Mouse (Mus musculus) T-helper 17 cell (primary cell): Measurements from ENCODE around the gene Thnsl2.

Experiments used
- in situ Hi-C, 2 experiments: fragments of 300-600 bp; cut with MboI, MseI; formaldehyde crosslinking; loops; 1 replicate in 1 of 2; 2 replicates in 1 of 2; pipeline ENCODE4 v1.15.1; 2025; ENCODE audit warnings: high pct_unique_total_duplicates in 2 of 2

The Thnsl2 gene

GRCm38 (mm10) chr6:71135031-71135430, 9.2 kb downstream of the Thnsl2 start:
- in situ Hi-C loops = no loop called here

GRCm38 (mm10) chr6:71133559-71133958, 10.7 kb downstream of the Thnsl2 start:
- in situ Hi-C loops = no loop called here

- in situ Hi-C loops = no loop called here
Measured at GRCm38 (mm10) chr6:71131038-71131437, 13.2 kb downstream of the Thnsl2 start.

- in situ Hi-C loops = no loop called here
Measured at GRCm38 (mm10) chr6:71130269-71130668, 14.0 kb downstream of the Thnsl2 start.

- in situ Hi-C loops = loop anchor here (5.0 to 10.0 kb wide), 3 partner anchors 102 to 324 kb away; partner anchors contain the start of gene Foxi3 (in 1 of the 2)
Measured at GRCm38 (mm10) chr6:71129071-71129470, 15.2 kb downstream of the Thnsl2 start.

- in situ Hi-C loops = loop anchor here (5.0 to 10.0 kb wide), 3 partner anchors 99 to 321 kb away; partner anchors contain the start of gene Foxi3 (in 1 of the 2)
Measured at GRCm38 (mm10) chr6:71126290-71126689, 17.9 kb downstream of the Thnsl2 start.

- in situ Hi-C loops = loop anchor here (5.0 to 10.0 kb wide), 3 partner anchors 98 to 320 kb away; partner anchors contain the start of gene Foxi3 (in 1 of the 2)
Measured at GRCm38 (mm10) chr6:71125043-71125893, 19.0 kb downstream of the Thnsl2 start.

GRCm38 (mm10) chr6:71119577-71120254, 24.5 kb downstream of the Thnsl2 start:
- in situ Hi-C loops = loop anchor here (10.0 kb wide), 2 partner anchors 165 to 315 kb away; partner anchors contain the start of gene Foxi3 (in 1 of the 2)

GRCm38 (mm10) chr6:71111419-71112113, 32.7 kb downstream of the Thnsl2 start:
- in situ Hi-C loops = no loop called here

- in situ Hi-C loops = no loop called here
Measured at GRCm38 (mm10) chr6:71106170-71106945, 37.9 kb downstream of the Thnsl2 start.

GRCm38 (mm10) chr6:71096126-71096525, 48.1 kb downstream of the Thnsl2 start:
- in situ Hi-C loops = no loop called here

- in situ Hi-C loops = no loop called here
Measured at GRCm38 (mm10) chr6:71094693-71095092, 49.5 kb downstream of the Thnsl2 start.

GRCm38 (mm10) chr6:71093686-71094085, 50.6 kb downstream of the Thnsl2 start:
- in situ Hi-C loops = no loop called here

- in situ Hi-C loops = no loop called here
Measured at GRCm38 (mm10) chr6:71090475-71090874, 53.8 kb downstream of the Thnsl2 start.

GRCm38 (mm10) chr6:71089735-71090134, 54.5 kb downstream of the Thnsl2 start:
- in situ Hi-C loops = no loop called here

GRCm38 (mm10) chr6:71088992-71089391, 55.2 kb downstream of the Thnsl2 start:
- in situ Hi-C loops = no loop called here

GRCm38 (mm10) chr6:71083441-71083840, 60.8 kb downstream of the Thnsl2 start:
- in situ Hi-C loops = no loop called here

- in situ Hi-C loops = no loop called here
Measured at GRCm38 (mm10) chr6:71082084-71082483, 62.2 kb downstream of the Thnsl2 start.

GRCm38 (mm10) chr6:71081230-71081629, 63.0 kb downstream of the Thnsl2 start:
- in situ Hi-C loops = no loop called here
